Comparison of ENCODE assay signal across 20 mouse cellular contexts in genomic region chr17:44170316-44170715, GRCm38 (mm10). TPM values are rescaled to one million over a fixed set of nuclear protein-coding genes. Genes with fewer than 3 reads are reported as not detected.
A peak's percentile ranks its signal among the peaks of the same experiment; 100 is the strongest.
DNase-seq lines count a peak whose midpoint lies in the region; ATAC-seq and TF ChIP-seq lines count a peak whose summit lies in the region.
"Had no signal": no experiment of that assay in that cellular context is flagged by ENCODE, and none has a peak within 500 bp of the region (broad histone marks: within the 10 kb centered on the region; RNA-seq: fewer than 3 reads in every experiment).

No protein-coding gene starts in this region.

- no peak overlapping the region for H3K4me2 ChIP-seq in kidney, embryonic 14.5 days (replicated peaks; ENCODE audit: low read depth, low read length)
- H3K4me2 ChIP-seq in liver, embryonic 11.5 days: no peak overlapping the region
- H3K4me2 ChIP-seq: forebrain, embryonic 13.5 days; heart, embryonic 15.5 days; limb, embryonic 15.5 days; stomach, embryonic 15.5 days had no signal

- no peak for TF ChIP-seq CTCF in gastrocnemius, adult 2 months (IDR thresholded peaks at IDR 0.05)
- no peak for TF ChIP-seq CTCF in liver, adult 2 months (IDR thresholded peaks at IDR 0.05; ENCODE audit: low read depth, low read length)

- TF ChIP-seq POLR2A in liver, adult 2 months (IDR thresholded peaks at IDR 0.05; ENCODE audit: extremely low read depth, insufficient read depth, low read length): no peak

- H3K27me3 ChIP-seq in kidney, embryonic 14.5 days (ENCODE audit: control insufficient read depth, insufficient read depth, low read length): no peaks in the 10 kb centered on the region
- H3K27me3 ChIP-seq in liver, adult 2 months (ENCODE audit: control insufficient read depth, insufficient read depth, low read length): no peaks in the 10 kb centered on the region
- H3K27me3 ChIP-seq in liver, embryonic 11.5 days (replicated peaks; ENCODE audit: control insufficient read depth, insufficient read depth, low read length): no peaks in the 10 kb centered on the region
- H3K27me3 ChIP-seq: forebrain, embryonic 13.5 days; heart, embryonic 15.5 days; limb, embryonic 15.5 days; stomach, embryonic 15.5 days had no signal

- intact Hi-C loops in gastrocnemius, adult 2 months (cut with DNase I): no loop called here

- no peak for ATAC-seq in kidney, embryonic 14.5 days (ENCODE audit: low FRiP score, low TSS enrichment)
- ATAC-seq in liver, embryonic 11.5 days (replicated peaks; ENCODE audit: low FRiP score): no peak
- ATAC-seq: forebrain, embryonic 13.5 days; hindbrain, postnatal 0 days; intestine, embryonic 16.5 days; midbrain, embryonic 16.5 days had no signal

- DNase-seq in gastrocnemius, adult 2 months: peak; percentile 51
- no peak for DNase-seq in gastrocnemius, postnatal 10 days
- peak; percentile 31 for DNase-seq in kidney, adult 18-20 months
- peak; percentile 18 for DNase-seq in liver, adult 2 months (ENCODE audit: extremely low read depth, low read depth, low spot score)
- no peak for DNase-seq in liver, embryonic 11.5 days (ENCODE audit: low spot score)
- DNase-seq: cerebellum, adult 8-10 months; left cerebral cortex, postnatal 4 days; lung, adult 18-20 months; lung, postnatal 10 days; thymus, postnatal 25 days had no signal

- no peak overlapping the region for H3K9ac ChIP-seq in kidney, embryonic 14.5 days (ENCODE audit: low read depth, low read length)
- H3K9ac ChIP-seq in liver, adult 2 months (ENCODE audit: low read depth, low read length): no peak overlapping the region
- no peak overlapping the region for H3K9ac ChIP-seq in liver, embryonic 11.5 days (ENCODE audit: low read depth, low read length)
- H3K9ac ChIP-seq: forebrain, embryonic 13.5 days; heart, embryonic 15.5 days; limb, embryonic 15.5 days; stomach, embryonic 15.5 days had no signal

- WGBS in kidney, embryonic 14.5 days: 83% methylated on average over 3 of the region's 3 CpGs
- WGBS in liver, adult 2 months: 52% methylated on average over 3 of the region's 3 CpGs
- WGBS in liver, embryonic 11.5 days: 83% methylated on average over 3 of the region's 3 CpGs

- H3K27ac ChIP-seq in gastrocnemius, adult 2 months: no peak overlapping the region; the same call in 1 of the 2 replicates
- no peak overlapping the region for H3K27ac ChIP-seq in kidney, embryonic 14.5 days (ENCODE audit: low read depth, low read length)
- H3K27ac ChIP-seq in liver, adult 2 months (replicated peaks; ENCODE audit: insufficient read depth, low read depth, low read length): no peak overlapping the region
- no peak overlapping the region for H3K27ac ChIP-seq in liver, embryonic 11.5 days (ENCODE audit: low read depth, low read length)
- H3K27ac ChIP-seq: forebrain, embryonic 13.5 days; heart, embryonic 15.5 days; hindbrain, postnatal 0 days; limb, embryonic 15.5 days; midbrain, embryonic 10.5 days; stomach, embryonic 15.5 days had no signal

- no peaks in the 10 kb centered on the region for H3K4me1 ChIP-seq in kidney, embryonic 14.5 days (ENCODE audit: control insufficient read depth, insufficient read depth, low read length)
- no peaks in the 10 kb centered on the region for H3K4me1 ChIP-seq in liver, adult 2 months (ENCODE audit: control insufficient read depth, insufficient read depth, low read length)
- H3K4me1 ChIP-seq in liver, embryonic 11.5 days (replicated peaks; ENCODE audit: control insufficient read depth, insufficient read depth, low read length): no peaks in the 10 kb centered on the region
- H3K4me1 ChIP-seq: forebrain, embryonic 13.5 days; limb, embryonic 15.5 days; midbrain, embryonic 10.5 days; stomach, embryonic 15.5 days had no signal

- no peaks in the 10 kb centered on the region for H3K36me3 ChIP-seq in kidney, embryonic 14.5 days (ENCODE audit: control insufficient read depth, insufficient read depth, low read length)
- no peaks in the 10 kb centered on the region for H3K36me3 ChIP-seq in liver, adult 2 months (ENCODE audit: control insufficient read depth, insufficient read depth, low read length)
- no peaks in the 10 kb centered on the region for H3K36me3 ChIP-seq in liver, embryonic 11.5 days (ENCODE audit: control insufficient read depth, insufficient read depth, low read length)
- H3K36me3 ChIP-seq: heart, embryonic 15.5 days; limb, embryonic 15.5 days; midbrain, embryonic 10.5 days; stomach, embryonic 15.5 days had no signal

- H3K4me3 ChIP-seq in gastrocnemius, adult 2 months: no peak overlapping the region
- no peak overlapping the region for H3K4me3 ChIP-seq in kidney, embryonic 14.5 days (ENCODE audit: low read length)
- H3K4me3 ChIP-seq in liver, adult 2 months (ENCODE audit: insufficient read depth, low read depth, low read length): no peak overlapping the region
- H3K4me3 ChIP-seq in liver, embryonic 11.5 days (ENCODE audit: low read depth, low read length): no peak overlapping the region
- H3K4me3 ChIP-seq: forebrain, embryonic 13.5 days; heart, embryonic 15.5 days; limb, embryonic 15.5 days; midbrain, embryonic 10.5 days; stomach, embryonic 15.5 days had no signal

- no peaks in the 10 kb centered on the region for H3K79me2 ChIP-seq in liver, adult 2 months (ENCODE audit: control insufficient read depth, insufficient read depth, low read length)

- H3K9me3 ChIP-seq in kidney, embryonic 14.5 days (ENCODE audit: control insufficient read depth, low read length): no peaks in the 10 kb centered on the region
- H3K9me3 ChIP-seq in liver, embryonic 11.5 days (ENCODE audit: control insufficient read depth, low read length): no peaks in the 10 kb centered on the region
- H3K9me3 ChIP-seq: forebrain, embryonic 13.5 days; heart, embryonic 15.5 days; limb, embryonic 15.5 days; midbrain, embryonic 10.5 days; stomach, embryonic 15.5 days had no signal

RNA-seq across cellular contexts. Expression of gene Clic5, which starts 18.1 kb away (rescaled TPM):
- total RNA-seq in gastrocnemius, adult 2 months (2021): 100 to 1,000 TPM; 121 to 159 TPM
- total RNA-seq in gastrocnemius, postnatal 10 days (2021): 10 to 100 TPM; 76.5 TPM
- 1.9 and 5.5 TPM in 2 replicates for polyA plus RNA-seq in kidney, embryonic 14.5 days (2014; fragmentation: Nextera tagmentation; extraction: Ambion mirVana)
- 0.37 and 1.0 TPM in 2 replicates for total RNA-seq in liver, adult 2 months (2014; rRNA removed)
- polyA plus RNA-seq in liver, adult 2 months (2012; rRNA removed): 0.15 and 0.19 TPM in 2 replicates
- polyA plus RNA-seq in liver, embryonic 11.5 days (2014; fragmentation: Nextera tagmentation; extraction: Ambion mirVana): 0.64 and 0.75 TPM in 2 replicates
- total RNA-seq: MEL had no signal

Comparison
In these comparisons a context has a peak if more than half of its experiments do, and no peak if none do; other contexts are left out.
1. DNase-seq: peak in gastrocnemius, adult 2 months (single experiment), kidney, adult 18-20 months (single experiment) and liver, adult 2 months (single experiment); none in gastrocnemius, postnatal 10 days (single experiment) and liver, embryonic 11.5 days (single experiment).
2. RNA of gene Clic5, which starts 18.1 kb away (total RNA-seq): 121 to 159 TPM in gastrocnemius, adult 2 months and 76.5 TPM in gastrocnemius, postnatal 10 days; 0.37 to 1.0 TPM in liver, adult 2 months; every median in the first group is over 10 times any median in the second.